Mouse (Mus musculus) CH12F3 (cell line): ENCODE results near the gene Ccdc83.
"Not testable (repeated sequence)": the region's sequence is repeated elsewhere in the genome, so short reads cannot be mapped to it uniquely, and the experiment has no call there.

Experiments used
- in situ Hi-C: fragments of 300-500 bp; cut with MboI; formaldehyde crosslinking; loops from 2 replicates; pipeline ENCODE4 v1.14.3; 2020; ENCODE audit warnings: low sequenced_read_pairs

The Ccdc83 gene

DNA sequence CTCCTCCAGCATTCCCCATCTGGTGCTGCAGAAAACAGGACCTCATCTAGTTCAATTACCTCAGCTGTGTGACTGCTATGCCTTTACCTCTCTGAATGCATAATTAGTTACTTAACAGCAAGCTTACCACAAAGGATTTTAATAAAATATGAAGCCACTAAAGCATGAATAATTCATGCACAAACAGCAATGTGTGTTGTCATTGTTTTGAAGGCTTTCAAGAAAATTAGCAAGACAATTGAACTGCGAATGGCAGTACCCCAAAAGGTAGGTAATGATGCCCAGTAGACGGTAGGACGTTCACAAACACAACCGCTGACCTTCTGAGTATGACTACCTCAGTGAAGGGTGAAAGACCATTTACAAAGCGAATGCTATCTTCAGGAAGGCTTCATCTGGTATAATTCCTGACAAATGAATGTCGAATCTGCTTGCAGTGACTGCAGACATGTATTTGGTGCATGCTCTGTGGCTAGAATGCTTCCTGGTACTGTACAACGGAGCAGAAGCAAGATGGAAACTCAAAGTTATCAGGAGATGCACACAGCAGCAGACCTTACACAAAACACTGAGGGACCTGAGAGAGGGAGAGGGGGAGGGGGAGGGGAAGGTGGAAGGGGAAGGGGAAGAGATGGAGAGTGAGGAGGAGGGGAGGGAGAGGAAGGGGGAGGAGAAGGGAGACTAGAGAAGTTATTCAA is 3.5 kb downstream of the Ccdc83 start:
- in situ Hi-C loops = no loop called here

GRCm38 (mm10) chr7:90259899-90260298 is 5.7 kb downstream of the Ccdc83 start:
- in situ Hi-C loops = no loop called here

GRCm38 (mm10) chr7:90258701-90259100 is 6.9 kb downstream of the Ccdc83 start:
- in situ Hi-C loops = no loop called here

DNA sequence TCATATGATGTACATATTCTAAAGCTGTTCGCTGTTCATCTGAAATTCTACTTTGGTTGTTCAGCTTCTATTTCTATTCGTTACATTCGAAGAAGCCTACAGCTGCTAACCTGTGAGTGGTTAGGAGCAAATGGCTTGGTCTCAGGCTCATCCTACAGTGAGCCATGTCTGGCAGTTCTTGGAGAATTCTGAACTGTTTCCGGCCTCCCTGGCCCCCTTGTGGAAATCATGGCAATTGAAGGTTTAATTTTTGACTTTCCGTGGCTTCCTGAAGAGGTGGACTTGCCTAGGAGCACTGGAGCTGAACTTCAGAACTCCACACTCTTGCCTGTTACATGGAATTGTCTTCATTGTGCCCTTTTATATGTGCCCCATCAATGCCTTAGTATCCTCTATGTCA is 12.6 kb downstream of the Ccdc83 start:
- in situ Hi-C loops = no loop called here

DNA sequence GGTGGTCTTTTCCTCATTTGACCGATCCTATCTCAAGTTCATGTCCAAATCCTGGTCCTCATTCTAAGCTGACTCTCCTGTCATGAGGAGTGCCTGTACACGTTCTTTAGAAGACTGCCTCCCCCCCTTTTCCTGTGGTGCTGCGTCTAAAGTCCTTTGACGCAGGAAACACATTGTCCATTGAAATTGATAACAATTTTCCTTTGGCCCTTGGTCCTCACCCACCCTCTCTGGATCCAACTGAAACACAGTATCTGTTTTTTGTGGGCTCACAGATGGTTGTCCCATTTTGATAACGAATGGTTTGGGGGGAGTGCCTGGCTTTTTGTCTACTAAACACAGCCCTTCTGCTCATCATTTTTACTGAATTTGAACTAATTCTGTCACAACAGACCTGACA is 21.9 kb downstream of the Ccdc83 start:
- in situ Hi-C loops = no loop called here

DNA sequence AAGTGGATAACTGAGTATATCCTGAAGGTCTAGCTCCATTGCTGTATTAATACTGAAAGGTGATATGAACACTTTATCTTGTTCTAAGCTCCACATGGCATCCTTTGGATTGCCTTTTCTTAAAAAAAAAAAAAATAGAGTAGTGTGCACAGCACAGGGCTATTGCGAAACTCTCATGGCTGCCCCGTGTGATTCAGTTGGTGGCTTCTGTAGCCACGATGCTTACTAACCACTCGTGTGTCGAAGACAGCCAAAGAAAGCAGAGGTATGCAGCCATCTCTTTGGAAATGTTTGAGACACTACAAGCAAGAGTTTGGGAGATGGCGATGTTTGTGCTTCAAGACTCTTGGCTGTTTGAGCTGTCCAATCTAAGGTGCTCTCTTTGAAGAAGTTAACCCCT is 22.4 kb downstream of the Ccdc83 start:
- in situ Hi-C loops = no loop called here

DNA sequence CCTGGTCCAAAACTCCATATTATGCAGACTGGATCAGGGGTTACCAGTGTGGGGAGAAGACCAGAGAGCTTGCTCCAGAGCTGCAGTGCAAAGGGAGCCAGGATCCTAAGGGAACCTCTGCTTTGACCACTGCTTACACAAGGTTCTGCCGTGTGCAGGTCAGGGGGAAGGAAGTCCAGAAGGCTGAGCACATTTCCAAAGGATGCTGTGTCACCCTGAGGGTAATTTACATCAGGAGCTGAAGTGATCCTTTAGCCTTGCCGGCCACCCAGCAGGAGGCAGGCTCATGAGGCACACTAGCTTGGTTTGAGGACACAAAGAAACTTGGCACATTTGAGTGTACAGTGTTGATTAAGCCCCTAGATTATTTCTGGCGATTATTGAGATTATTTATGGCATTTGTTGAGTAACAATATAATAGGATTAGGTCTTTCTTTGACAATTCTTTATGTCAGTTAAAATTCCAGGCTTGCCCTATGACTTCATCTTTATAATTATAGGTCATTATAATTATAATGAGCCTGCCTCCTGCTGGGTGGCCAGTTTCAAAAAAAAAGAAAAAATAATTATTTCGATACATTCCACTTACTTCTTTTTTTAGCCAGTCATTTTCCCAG is 29.2 kb downstream of the Ccdc83 start:
- in situ Hi-C loops = no loop called here

DNA sequence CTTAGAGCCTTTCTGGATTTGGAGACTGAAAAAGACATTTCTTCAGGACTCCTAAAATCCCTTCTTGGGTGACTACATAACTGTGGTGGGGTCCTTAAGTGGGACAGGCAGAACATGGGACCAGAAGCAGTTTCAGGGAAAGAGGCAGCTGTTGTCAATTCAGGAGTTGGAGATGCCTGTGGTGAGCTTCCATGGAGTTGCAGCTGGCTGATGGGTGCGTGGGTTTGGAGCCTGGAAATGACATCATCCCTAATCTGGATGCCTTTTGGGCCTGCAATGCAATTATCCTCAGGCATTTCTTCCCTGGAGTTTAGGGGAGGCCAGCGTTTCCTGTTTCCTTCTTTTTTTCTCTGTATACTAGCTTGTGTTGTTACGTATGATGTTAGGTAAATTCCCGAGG is 31.7 kb downstream of the Ccdc83 start:
- in situ Hi-C loops = no loop called here

DNA sequence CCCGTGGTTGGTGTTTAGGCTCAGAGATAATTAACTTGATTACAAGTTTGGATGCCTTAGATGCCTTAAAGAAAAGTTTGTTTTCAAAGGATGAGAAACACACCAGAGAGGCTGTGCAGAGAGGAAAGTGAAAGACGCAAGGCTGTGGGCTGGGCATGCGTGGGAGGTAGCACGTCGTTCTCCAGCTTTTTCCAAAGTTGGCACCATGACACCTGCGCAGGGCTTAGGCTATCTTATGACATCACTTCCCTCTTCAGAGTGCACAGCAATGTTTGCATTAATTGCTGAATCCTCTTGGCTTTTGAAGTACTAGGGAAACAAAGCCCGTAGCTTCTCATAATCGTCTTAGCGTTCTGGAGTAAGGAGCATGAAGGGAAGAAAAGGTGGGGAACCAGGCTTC is 34.1 kb downstream of the Ccdc83 start:
- in situ Hi-C loops = no loop called here

DNA sequence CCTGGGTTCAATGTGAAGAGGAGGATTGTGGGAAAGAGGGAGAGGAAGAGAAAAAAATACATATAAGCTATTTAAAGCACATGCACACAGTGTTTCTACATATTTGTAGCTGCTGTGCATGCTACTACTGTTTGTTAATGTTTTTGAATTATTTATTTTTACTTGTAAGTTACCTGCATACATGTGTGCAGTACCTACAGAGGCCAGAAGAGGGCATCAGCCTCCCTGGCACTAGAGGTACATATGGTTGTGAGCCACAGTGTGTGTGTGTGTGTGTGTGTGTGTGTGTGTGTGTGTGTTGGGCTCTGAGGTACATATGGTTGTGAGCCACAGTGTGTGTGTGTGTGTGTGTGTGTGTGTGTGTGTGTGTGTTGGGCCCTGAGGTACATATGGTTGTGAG is 36.7 kb downstream of the Ccdc83 start:
- in situ Hi-C loops = not testable (repeated sequence)

- in situ Hi-C loops = no loop called here
Measured at GRCm38 (mm10) chr7:90228075-90228474, 37.5 kb downstream of the Ccdc83 start.

- in situ Hi-C loops = no loop called here
Measured at GRCm38 (mm10) chr7:90221487-90221886, 44.1 kb downstream of the Ccdc83 start.

- in situ Hi-C loops = no loop called here
Measured at GRCm38 (mm10) chr7:90218122-90218521, 47.5 kb downstream of the Ccdc83 start.

- in situ Hi-C loops = no loop called here
Measured at GRCm38 (mm10) chr7:90216511-90216910, 49.1 kb downstream of the Ccdc83 start.

- in situ Hi-C loops = no loop called here
Measured at GRCm38 (mm10) chr7:90210947-90211346, 54.6 kb downstream of the Ccdc83 start.

- in situ Hi-C loops = no loop called here
Measured at GRCm38 (mm10) chr7:90210116-90210515, 55.5 kb downstream of the Ccdc83 start.

DNA sequence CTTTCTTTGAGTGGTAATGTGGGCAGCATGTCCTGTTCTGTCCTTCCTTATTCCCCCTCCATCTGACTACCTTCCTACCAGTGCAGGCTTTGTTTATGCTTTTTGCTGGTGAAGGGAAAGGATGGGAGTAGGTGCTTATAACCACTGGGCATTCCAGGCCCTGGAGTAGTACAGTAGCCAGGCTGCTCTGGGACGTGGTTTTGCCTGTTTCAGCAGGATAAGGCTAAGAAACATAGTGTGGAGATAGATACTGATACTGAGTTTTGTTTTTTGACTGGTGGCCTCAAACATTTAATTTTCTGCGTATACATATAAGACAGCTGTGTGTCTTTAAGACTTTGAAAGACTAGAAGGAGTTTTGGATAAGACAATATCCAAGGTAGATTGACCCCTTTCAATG is 61.7 kb downstream of the Ccdc83 start:
- in situ Hi-C loops = no loop called here

GRCm38 (mm10) chr7:90201877-90202465 is 63.6 kb downstream of the Ccdc83 start:
- in situ Hi-C loops = no loop called here

DNA sequence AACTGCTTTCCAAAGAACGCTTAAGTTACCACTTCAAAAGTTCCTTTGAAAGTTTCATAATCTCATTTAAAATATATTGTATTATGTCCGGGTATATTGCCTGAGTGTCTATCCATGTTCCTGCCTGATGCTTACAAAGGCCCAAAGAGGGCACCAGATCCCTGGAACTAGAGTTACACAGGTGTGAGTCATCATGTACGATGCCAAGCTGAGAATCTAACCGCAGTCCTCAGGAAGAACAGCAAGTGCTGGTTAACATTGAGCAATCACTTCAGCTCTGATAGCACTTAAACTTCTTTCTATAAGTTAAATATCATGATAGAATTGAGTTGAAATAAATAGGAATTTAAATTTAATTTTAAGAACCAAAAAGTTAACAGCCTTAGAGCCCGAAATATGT is 65.3 kb downstream of the Ccdc83 start:
- in situ Hi-C loops = no loop called here

- in situ Hi-C loops = no loop called here
Measured at GRCm38 (mm10) chr7:90180635-90181034, 84.9 kb downstream of the Ccdc83 start.

DNA sequence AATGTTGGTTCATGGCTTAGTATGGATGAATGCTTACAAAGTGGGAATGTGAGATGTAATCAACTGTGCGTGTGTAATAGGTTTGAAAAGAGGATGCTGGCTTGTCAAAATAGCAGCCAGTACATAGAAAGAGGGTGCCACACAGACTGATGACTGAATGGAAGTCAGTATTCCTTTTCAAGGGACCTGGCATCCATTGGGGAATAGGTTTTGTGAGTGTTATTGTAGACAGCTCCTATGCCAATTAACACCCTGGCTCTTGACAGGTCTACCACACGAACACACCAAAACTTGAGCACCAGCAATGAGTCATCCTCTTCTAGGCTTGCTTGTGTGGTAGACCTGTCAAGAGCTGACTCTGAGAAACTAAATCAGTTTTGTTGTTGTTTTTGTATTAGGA is 90.0 kb downstream of the Ccdc83 start:
- in situ Hi-C loops = no loop called here
